Mouse (Mus musculus) spleen, adult 2 months (tissue): ENCODE results near the gene Gm11037.

Experiments used
- CTCF ChIP-seq: fragments of 200-500 bp; IDR thresholded peaks from 2 replicates; pipeline ENCODE4 v1.5.1; 2011; ENCODE audit warnings: mild to moderate bottlenecking, inconsistent platforms; ENCODE audit not compliant: insufficient read depth, insufficient read length, insufficient replicate concordance; ENCODE audit errors: extremely low read depth
- POLR2A ChIP-seq: fragments of 200-500 bp; IDR thresholded peaks from 2 replicates; pipeline ENCODE4 v1.6.1; 2011; ENCODE audit warnings: low read depth, low read length, inconsistent platforms

- TF ChIP-seq CTCF (no peak), POLR2A (no peak)
Observed at GRCm38 (mm10) chr2:131143007-131143780, 9.9 kb downstream of the Gm11037 start.
